Mouse (Mus musculus) heart, embryonic 11.5 days (tissue): Measurements from ENCODE around the gene C530008M17Rik. TPM values are rescaled to one million over a fixed set of nuclear protein-coding genes. Genes with fewer than 3 reads are reported as not detected.
A peak's percentile ranks its signal among the peaks of the same experiment; 100 is the strongest.

Source experiments
- ATAC-seq: fragments of 200-750 bp; cut with Nextera tagmentation; replicated peaks from 2 replicates; pipeline ENCODE4 v1.8.0; 2017; ENCODE audit warnings: moderate library complexity; ENCODE audit not compliant: insufficient number of reproducible peaks, low FRiP score, low TSS enrichment
- H3K27ac ChIP-seq: fragments of 300-500 bp; sonication (generic); 2 replicates; pipeline ENCODE4 v1.5.1; 2014; ENCODE audit warnings: mild to moderate bottlenecking, low read depth, low read length
- H3K27me3 ChIP-seq: fragments of 300-500 bp; sonication (generic); 2 replicates; pipeline ENCODE4 v1.6.1; 2014; ENCODE audit warnings: mild to moderate bottlenecking, low read length, mixed read lengths; ENCODE audit not compliant: control insufficient read depth, insufficient read depth
- H3K36me3 ChIP-seq: fragments of 300-500 bp; sonication (generic); 2 replicates; pipeline ENCODE4 v1.6.1; 2014; ENCODE audit warnings: mild to moderate bottlenecking, low read length, moderate library complexity, mixed read lengths; ENCODE audit not compliant: control insufficient read depth, insufficient read depth
- H3K4me1 ChIP-seq: fragments of 300-500 bp; sonication (generic); 2 replicates; pipeline ENCODE4 v1.6.1; 2014; ENCODE audit warnings: low read length; ENCODE audit not compliant: control insufficient read depth, insufficient read depth
- H3K4me2 ChIP-seq: fragments of 300-500 bp; sonication (generic); 2 replicates; pipeline ENCODE4 v1.6.1; 2014; ENCODE audit warnings: mild to moderate bottlenecking, moderate library complexity
- H3K4me3 ChIP-seq: fragments of 300-500 bp; sonication (generic); 2 replicates; pipeline ENCODE4 v1.5.1; 2014; ENCODE audit warnings: low read depth, low read length
- H3K9ac ChIP-seq: fragments of 300-500 bp; sonication (generic); 2 replicates; pipeline ENCODE4 v1.6.1; 2014; ENCODE audit warnings: mild to moderate bottlenecking, low read depth, low read length, moderate library complexity
- H3K9me3 ChIP-seq: fragments of 300-500 bp; sonication (generic); replicated peaks from 2 replicates; pipeline ENCODE4 v1.6.1; 2016; ENCODE audit warnings: low read length; ENCODE audit not compliant: control insufficient read depth
- WGBS: fragments of 180-500 bp; shearing (Covaris S2); extraction: QIAGEN DNeasy Blood & Tissue Kit; methylation state at CpG from one replicate; pipeline ENCODE4 v1.1.7; 2014; ENCODE audit not compliant: insufficient replicate concordance; 5-methylcytosine and 5-hydroxymethylcytosine counted together
- polyA plus RNA-seq: library from polyadenylated mRNA; unstranded; fragments of >200 nt; fragmentation: Nextera tagmentation; extraction: Ambion mirVana; gene quantifications from 2 replicates; pipeline ENCODE4 v1.2.1, GENCODE M21; 2014

C530008M17Rik gene
- polyA plus RNA-seq, 1 experiment from 2014 or later = 34.8 TPM

GRCm38 (mm10) chr5:76876106-76876758, 219.9 kb downstream of the C530008M17Rik start:
- Histone ChIP-seq H3K4me1 (no peaks in the 10 kb centered on the region), H3K4me2 (peak overlapping the region; percentile 32; the same call in 1 of the 2 replicates), H3K36me3 (peaks cover under 1% of the 10 kb centered on the region; the same call in 1 of the 2 replicates), H3K9ac (no peak overlapping the region), H3K27ac (no peak overlapping the region), H3K9me3 (no peaks in the 10 kb centered on the region), H3K27me3 (no peaks in the 10 kb centered on the region), H3K4me3 (no peak overlapping the region)
- 75% methylated on average over 25 of the region's 25 CpGs for WGBS
- no peak; the same call in 1 of the 2 replicates for ATAC-seq

GRCm38 (mm10) chr5:76884107-76884506, 227.8 kb downstream of the C530008M17Rik start:
- no peaks in the 10 kb centered on the region for H3K4me1 ChIP-seq
- no peaks in the 10 kb centered on the region for H3K27me3 ChIP-seq
- 86% methylated on average over 1 of the region's 1 CpGs for WGBS
- H3K4me3 ChIP-seq = no peak overlapping the region
- no peaks in the 10 kb centered on the region for H3K9me3 ChIP-seq
- H3K4me2 ChIP-seq = no peak overlapping the region
- no peak overlapping the region for H3K9ac ChIP-seq
- ATAC-seq = no peak
- H3K27ac ChIP-seq = no peak overlapping the region
- H3K36me3 ChIP-seq = peaks cover 15% of the 10 kb centered on the region; the same call in 1 of the 2 replicates

- H3K4me3 ChIP-seq = no peak overlapping the region
- H3K4me1 ChIP-seq = no peaks in the 10 kb centered on the region
- H3K27me3 ChIP-seq = no peaks in the 10 kb centered on the region
- no peak overlapping the region for H3K9ac ChIP-seq
- peaks cover 17% of the 10 kb centered on the region; the same call in 1 of the 2 replicates for H3K36me3 ChIP-seq
- no peak overlapping the region for H3K27ac ChIP-seq
- H3K9me3 ChIP-seq = no peaks in the 10 kb centered on the region
- ATAC-seq = no peak
- no peak overlapping the region for H3K4me2 ChIP-seq
- 88% methylated on average over 2 of the region's 2 CpGs for WGBS
Measured at GRCm38 (mm10) chr5:76887011-76887410, 230.7 kb downstream of the C530008M17Rik start.

GRCm38 (mm10) chr5:76892608-76893007, 236.3 kb downstream of the C530008M17Rik start:
- Histone ChIP-seq H3K9me3 (no peaks in the 10 kb centered on the region), H3K27ac (no peak overlapping the region), H3K4me1 (no peaks in the 10 kb centered on the region), H3K4me3 (no peak overlapping the region), H3K4me2 (no peak overlapping the region), H3K27me3 (no peaks in the 10 kb centered on the region), H3K9ac (no peak overlapping the region), H3K36me3 (peaks cover 8% of the 10 kb centered on the region; the same call in 1 of the 2 replicates)
- ATAC-seq = no peak
- WGBS = 57% methylated on average over 2 of the region's 2 CpGs

- Histone ChIP-seq H3K36me3 (peaks cover 7% of the 10 kb centered on the region; the same call in 1 of the 2 replicates), H3K27ac (no peak overlapping the region), H3K27me3 (no peaks in the 10 kb centered on the region), H3K4me2 (no peak overlapping the region), H3K9me3 (no peaks in the 10 kb centered on the region), H3K9ac (no peak overlapping the region), H3K4me1 (no peaks in the 10 kb centered on the region), H3K4me3 (no peak overlapping the region)
- ATAC-seq = no peak
- WGBS = 86% methylated on average over 2 of the region's 2 CpGs
Measured at GRCm38 (mm10) chr5:76893084-76893483, 236.8 kb downstream of the C530008M17Rik start.

GRCm38 (mm10) chr5:76902131-76902530, 245.8 kb downstream of the C530008M17Rik start:
- Histone ChIP-seq H3K27ac (no peak overlapping the region), H3K4me3 (no peak overlapping the region), H3K4me2 (no peak overlapping the region), H3K9me3 (no peaks in the 10 kb centered on the region), H3K4me1 (peaks cover 7% of the 10 kb centered on the region; the same call in 1 of the 2 replicates), H3K36me3 (no peaks in the 10 kb centered on the region), H3K27me3 (no peaks in the 10 kb centered on the region), H3K9ac (no peak overlapping the region)
- ATAC-seq = no peak
- 49% methylated on average over 4 of the region's 4 CpGs for WGBS

GRCm38 (mm10) chr5:76904713-76905404, 248.5 kb downstream of the C530008M17Rik start:
- peak; percentile 37; the same call in 1 of the 2 replicates for ATAC-seq
- Histone ChIP-seq H3K27ac (peak overlapping the region; percentile 96), H3K9ac (peak overlapping the region; percentile 94), H3K4me1 (peaks cover 7% of the 10 kb centered on the region; the same call in 1 of the 2 replicates), H3K4me2 (peak overlapping the region; percentile 82), H3K9me3 (no peaks in the 10 kb centered on the region), H3K36me3 (no peaks in the 10 kb centered on the region), H3K27me3 (no peaks in the 10 kb centered on the region), H3K4me3 (peak overlapping the region; percentile 82)
- 2% methylated on average over 19 of the region's 19 CpGs for WGBS

- Histone ChIP-seq H3K4me2 (peak within 1 kb of the TSS; percentile 82), H3K9me3 (no peaks in the 10 kb centered on the region), H3K27me3 (no peaks in the 10 kb centered on the region), H3K4me3 (peak within 1 kb of the TSS; percentile 82), H3K27ac (peak within 1 kb of the TSS; percentile 96), H3K36me3 (no peaks in the 10 kb centered on the region), H3K4me1 (peaks cover 7% of the 10 kb centered on the region; the same call in 1 of the 2 replicates), H3K9ac (peak within 1 kb of the TSS; percentile 94)
- peak; percentile 98 for ATAC-seq
- under 1% methylated on average over 47 of the region's 47 CpGs for WGBS
Measured at GRCm38 (mm10) chr5:76905405-76906154, 249.3 kb downstream of the C530008M17Rik start, which contains the start of gene Aasdh. Gene Aasdh (minus strand): TSS chr5:76905514.
